Mouse (Mus musculus): ENCODE data around the gene Pcolce2.

DNA sequence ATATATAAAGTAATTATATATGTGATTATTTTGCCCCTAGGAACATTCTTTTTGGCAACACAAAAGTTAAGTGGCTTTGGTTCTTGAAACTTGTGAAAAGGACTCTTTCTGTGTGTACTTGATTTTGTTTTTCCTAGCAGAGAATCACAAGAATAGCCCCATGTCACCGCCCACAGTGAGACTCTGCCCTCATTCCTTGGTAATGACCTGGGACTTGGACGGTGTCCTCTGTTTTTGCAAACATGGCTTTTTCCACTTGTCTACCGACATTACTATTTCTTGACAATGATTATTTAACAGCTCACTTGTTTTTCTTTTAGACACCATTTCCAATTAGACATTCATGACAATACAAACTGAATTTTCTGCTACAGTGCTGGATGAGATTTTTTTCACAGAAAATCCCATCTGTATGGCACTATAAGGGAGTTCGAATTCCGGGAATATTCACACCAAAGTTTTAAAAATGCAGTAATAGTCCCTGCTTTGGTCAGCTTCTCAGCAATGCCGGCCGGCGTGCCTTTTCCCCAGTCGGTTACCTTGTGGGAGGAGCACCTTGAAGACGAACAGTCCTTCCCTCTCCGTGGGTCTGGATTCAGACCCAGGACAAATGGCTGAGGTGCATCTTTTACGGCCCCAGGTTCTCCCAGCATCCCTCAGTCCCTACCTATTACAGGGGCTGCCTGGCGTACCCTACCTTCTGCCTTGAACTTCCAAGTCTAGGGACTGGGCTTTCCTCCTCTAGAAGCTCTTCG lies 22.4 kb upstream of the Pcolce2 start:
- TF ChIP-seq CTCF (IDR thresholded peaks at IDR 0.05; ENCODE audit: low read depth) (no peak), EP300 (IDR thresholded peaks at IDR 0.05; ENCODE audit: low read depth) (no peak)

Measured in heart, postnatal 0 days (tissue).